Mouse (Mus musculus) layer of hippocampus, adult 18-20 months (tissue): ENCODE measurements around the gene Gsk3a. TPM values are rescaled to one million over a fixed set of nuclear protein-coding genes. Genes with fewer than 3 reads are reported as not detected.

Experiments used
- DNase-seq, 2 experiments: peaks; one replicate each; pipeline ENCODE4 v3.0.0; 2022; ENCODE audit warnings: low spot score in 2 of 2
- total RNA-seq, 2 experiments: library from RNA; stranded (reverse); gene quantifications; 2 replicates each; pipeline ENCODE4 v1.2.3; 2021

Gene Gsk3a
- total RNA-seq, 2 experiments from 2014 or later: 208 to 221 TPM

DNA sequence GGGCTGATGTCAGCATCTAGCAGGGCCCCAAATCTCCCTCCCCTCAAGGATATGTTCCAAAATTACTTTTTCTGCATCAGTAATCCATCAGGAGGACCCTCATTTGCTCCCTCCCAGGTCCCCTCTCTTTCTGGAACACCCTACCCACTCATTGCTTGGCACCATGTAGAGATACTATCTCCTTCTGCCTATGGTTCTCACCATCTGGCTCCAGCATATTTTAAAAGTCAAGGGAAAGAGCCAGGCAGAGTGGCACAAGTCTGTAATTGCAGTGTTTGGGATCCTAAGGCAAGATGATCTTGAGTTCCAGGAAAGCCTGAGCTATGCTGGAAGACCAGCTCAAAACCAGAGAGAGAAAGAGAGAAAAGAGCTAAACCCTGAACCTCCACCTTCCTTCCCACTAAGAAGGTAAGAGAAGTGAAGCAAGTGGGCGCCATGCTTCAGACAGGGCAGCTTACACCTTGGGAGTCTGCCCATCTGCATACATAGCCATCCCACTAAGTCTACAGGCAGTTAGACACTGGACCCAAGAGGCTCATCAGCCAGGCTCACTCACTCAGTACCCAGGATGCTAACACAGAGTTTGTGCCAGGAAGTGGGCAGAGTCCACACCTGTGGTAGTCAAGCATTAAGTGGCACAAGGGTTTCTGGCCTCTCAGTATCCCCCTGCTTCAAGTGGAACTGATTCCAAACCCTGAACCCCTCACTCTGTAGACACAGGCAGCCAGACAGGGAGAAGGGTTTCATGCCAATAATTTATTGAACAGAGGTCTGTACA is 9.9 kb downstream of the Gsk3a start:
- DNase-seq: peak in 1 of 2 experiments; percentile 66

DNA sequence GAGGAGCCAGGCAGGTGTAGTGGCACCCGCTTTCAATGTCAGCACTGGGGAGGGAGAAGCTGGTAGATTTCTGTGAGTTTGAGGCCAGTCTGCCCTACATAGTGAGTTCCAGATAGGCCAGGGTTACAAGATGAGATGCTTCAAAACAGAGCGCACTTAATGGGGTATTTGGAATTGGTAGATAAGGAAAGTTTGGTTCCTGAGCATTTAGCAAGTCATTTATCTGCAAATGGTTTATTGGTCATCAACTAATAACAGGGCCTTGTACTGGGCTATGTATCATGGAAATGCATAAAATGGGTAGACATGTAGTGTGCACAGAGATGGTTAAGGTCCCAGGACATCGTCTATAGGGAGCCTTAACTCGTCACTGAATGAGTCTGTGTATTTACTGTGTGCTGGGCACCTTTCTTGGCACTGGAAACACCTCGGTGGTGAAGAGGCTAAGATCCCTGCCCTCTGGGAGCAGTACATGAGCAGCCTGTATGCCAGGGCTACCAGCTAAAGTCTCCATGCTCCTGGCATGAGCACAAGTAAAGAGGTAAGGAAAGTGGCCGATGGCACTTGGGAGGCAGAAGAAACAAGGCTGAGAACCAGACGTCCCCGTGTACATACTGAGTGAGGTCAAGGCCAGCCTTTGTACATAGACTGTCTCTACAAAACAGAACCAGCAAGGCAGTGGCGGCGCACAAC is 15.2 kb downstream of the Gsk3a start:
- no peak for DNase-seq

DNA sequence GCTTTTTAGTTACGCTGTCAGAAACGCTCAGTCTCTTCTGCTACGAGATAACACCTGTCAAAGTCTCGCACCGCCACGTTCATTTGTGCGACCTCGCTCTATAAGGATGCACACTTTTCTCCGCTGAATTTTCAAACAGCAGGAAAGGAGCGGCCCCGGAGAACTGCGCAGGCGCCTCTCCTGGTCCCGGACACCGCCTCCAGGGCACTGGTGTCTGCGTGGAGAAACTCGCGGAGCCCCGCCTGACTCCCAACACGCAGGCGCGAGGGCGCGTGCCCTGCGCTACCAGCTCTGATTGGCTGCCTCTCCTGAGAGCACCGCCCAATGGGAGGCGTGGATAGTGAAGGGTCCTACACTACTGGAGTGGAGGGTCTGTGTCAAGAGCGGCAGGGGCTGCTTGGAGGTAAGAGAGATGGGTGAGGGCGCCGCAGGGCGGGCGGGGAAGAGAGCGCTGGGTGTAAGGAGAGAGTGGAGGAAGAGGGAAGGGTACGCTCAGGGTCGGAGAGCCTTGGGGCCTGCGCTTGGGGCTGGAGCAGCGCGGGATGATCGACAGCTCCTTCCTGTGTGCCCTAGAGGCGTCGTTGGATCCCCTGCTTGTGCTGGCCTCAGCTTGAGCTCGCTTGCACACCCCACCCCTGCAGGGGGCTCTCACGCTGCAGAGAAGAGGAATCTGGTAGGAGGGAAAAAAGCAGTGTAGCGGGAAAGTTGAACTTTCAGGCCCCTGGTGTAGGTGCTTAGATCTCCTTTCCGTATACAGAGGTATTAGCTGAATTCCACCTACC is 16.4 kb downstream of the Gsk3a start, which contains the start of gene Zfp526:
Gene Zfp526 (plus strand): TSS at position 324 of the 782 bp plus-strand sequence.
- peak; percentile 98 to 99 for DNase-seq

DNA sequence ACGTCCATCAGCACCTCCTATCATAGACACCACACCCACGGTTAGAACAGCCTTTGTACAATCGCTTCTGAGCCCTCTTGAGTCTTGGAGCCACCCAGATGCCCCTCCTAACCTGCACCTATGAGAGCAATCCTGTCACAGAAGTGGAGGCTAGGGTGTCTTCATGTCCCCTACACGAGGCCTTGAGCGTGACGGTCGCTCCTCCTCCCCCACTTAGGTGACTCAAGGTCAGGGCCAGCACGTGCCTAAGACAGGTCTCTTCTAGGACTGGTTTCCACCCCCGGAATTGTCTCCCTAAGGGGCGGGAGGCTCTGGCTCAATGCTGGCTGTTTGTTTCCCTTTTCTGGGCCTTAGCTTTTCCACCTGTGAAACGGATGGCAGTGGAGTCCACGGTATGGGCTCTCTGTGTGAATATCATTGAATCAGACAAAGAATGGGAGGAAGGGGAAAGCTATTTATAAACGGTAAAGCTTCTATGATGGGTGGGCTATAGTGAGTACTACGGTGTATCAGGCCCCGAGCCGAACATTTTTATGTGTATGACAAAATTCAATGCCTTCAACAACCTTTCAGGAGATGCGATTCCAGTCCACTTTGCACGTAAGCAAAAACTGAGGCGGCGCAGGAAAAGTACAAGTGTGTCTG is 17.1 kb downstream of the Gsk3a start, which contains the start of gene Dedd2:
Gene Dedd2 (minus strand): TSS at position 159 of the 645 bp plus-strand sequence.
- DNase-seq: no peak

DNA sequence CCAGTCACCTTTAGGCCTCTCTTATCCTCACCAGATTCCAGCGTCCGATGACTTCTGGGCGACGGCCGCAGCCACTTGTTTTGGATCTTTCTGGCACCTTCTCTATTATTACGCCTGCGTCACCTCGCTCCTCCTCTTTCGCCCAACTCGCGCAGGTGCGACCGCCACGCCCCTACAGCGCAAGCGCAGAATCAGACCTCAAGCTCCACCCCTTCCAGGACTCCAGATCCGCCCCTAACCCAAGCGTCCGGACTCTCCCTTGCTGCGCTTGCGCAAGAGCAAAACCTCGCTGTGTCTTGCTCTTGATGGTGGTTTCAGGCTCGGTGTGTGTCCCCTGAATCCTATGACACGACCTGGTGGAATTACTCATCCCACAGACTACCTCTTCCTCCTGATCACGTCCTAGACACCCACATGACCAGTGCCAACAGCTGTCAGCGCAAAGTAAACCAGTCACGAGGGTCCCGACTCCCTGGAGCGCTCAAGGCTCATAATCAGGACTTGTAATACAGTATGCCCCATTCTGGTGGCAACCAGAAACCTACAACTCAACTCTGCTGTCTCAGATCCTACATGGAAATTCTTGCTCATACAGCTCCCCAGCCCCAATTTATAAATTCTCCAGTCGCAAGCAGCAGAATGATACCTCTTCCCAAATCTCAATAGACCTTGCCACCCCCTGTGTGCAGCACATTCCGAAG is 17.7 kb downstream of the Gsk3a start:
- peak; percentile 95 to 97 for DNase-seq

DNA sequence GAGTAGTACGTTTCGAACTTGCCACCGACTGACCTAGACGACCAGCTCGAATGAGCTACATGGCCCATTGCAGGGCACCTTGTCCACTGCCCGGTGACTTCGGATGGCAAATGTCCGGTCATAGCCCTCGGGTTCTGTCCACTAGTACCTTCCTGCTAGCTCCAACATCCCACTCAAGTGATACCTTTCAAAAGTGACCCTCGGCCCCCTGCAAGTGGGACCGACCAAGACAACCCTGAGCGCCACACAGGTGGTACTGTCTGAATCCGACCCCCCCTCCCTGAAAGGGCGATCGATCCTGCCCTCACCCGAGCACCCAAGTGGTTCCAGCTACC is 18.3 kb downstream of the Gsk3a start:
- peak in 1 of 2 experiments; percentile 45 for DNase-seq

DNA sequence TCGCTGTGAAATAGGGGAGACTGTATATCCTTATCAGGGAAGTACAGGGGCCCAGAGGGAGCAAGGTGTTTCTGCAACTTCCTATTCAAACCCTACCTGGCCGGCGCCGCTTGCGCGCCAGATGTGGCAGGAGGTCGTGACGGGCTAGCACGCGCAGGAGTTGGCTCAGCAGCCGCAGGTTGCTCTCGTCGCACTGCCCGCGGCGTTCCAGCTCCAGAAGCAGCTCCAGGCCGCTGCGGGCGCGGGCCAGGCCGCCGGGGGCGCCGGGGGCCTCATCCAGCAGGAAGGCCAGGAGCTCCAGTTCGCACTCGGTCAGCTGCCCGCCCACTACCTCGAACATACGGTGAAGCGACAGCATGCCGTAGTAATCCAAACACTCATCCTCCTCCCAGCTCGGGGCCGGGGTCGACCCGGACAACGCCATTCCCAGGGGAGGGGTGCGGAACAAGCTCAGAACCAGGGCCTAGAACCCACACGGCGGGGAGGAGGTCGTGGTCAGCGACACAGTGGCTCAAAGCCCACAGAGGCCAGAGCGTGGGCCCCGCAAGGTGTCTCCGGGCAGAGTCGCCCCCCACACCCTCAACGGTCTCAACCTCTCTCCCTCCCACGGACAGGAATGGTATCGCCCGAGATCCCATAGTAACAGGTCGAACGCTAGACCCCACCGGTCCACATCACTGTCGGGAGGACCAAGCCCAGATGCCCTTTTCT is 18.8 kb downstream of the Gsk3a start:
- peak in 1 of 2 experiments; percentile 44 for DNase-seq

DNA sequence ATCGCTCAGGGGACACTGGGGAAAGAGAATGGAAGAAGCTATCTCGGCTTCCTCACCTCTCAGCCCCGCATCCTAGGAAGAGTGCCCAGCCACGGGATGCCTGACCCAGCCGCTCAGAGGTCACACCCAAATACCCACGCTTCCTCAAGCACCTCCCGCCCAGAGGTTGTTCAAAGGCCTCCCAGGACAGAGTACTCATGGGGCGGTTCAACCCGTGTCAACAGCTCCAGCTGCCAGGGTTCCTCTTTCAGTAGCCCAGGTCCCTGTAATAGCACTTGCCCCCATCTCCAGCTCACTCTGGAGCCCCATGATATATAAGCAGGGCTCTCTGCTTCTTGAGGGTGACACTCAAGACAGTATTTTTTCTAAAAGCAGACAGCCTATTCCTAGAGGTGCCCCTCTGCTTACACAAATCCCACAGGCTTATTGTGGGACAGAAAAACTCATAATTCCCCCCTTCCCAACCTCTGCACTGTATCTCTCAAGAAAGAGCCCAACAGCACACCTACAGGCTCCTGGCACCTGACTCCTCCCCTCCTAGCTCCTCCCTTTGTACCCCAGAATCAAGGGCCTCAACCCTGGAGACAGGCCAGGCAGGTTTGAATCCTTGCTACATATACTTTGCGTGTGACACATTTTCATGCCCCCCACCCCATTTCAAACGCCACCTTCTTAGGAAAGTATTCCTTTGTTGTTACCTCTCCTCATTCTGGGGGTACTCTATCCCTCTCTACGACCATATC is 19.8 kb downstream of the Gsk3a start:
- no peak for DNase-seq

DNA sequence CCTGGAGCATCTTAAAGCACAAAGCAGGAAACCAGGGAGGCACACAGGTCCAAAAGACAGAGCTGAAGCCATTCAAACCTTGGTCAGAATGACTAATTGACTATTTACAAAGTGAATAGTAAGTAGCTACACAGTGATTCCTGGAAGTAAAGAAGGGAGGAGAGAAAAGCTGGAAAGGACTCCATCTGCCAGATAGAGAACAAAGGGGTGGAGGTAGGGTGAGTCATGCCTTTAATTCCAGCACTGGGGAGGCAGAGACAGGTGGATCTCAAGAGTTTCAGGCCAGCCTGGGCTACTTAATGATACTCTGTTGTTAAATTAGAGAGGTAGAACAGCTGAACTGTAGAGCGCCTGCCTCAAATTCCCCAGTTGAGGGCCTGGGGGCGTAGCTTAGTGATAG is 23.5 kb downstream of the Gsk3a start:
- DNase-seq: no peak

DNA sequence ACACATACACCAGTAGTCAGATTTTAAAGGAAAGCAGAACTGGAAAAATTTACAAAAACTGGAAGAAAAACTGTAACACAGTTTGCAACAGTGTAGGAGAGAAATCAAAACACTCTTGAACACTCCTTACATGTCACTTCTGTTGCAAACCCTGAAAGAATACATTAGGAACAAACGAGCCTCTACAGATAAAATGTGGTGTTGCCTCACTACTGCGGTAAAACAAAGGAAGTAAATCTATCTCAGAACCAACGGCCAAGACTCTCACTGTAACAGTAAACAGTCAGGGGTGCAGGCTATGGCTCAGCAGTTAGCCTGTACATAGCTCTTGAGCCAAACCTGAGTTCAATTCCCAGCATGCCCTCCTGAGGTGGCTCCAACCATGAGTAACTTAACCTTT is 24.6 kb downstream of the Gsk3a start:
- DNase-seq: no peak

DNA sequence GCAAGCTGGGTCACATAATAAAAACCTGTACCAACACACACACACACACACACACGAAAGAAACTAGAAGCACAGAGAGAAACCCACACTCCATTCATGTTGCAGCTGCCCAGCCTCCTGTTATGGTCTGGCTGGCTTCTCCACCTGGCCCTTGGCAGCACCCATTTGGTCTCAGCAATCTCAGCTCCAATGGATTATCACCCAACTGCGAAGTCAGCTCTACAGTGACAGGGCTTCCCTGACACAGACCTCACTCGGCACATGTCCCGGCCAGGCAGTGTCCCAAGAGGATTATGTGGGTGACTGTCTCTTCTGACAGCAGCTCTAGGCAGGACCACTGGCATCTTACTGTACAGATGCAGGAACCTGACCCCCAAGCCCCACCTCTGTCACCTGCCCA is 27.2 kb downstream of the Gsk3a start:
- no peak for DNase-seq

DNA sequence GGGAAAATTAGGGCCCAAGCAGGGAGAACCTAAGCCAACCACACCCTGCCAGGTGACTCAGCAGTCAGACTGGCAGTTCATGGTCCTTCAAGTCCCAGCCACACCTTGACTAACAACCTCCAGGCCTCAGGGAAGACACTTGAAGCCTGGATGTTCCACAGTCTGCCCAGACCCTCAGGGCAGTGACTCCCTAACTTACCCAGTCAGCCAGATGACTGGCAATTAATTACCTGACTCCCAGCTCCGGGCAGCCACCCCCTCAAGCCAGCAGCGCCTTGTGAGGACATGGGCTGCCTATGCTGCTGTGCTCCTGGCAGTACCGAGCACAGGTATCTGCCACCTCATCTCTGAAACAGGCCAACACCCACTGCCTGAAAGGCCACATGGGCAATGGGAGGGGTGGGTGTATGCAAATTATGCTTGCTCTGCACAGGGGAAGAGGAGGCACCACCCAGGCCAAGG is 28.5 kb downstream of the Gsk3a start:
- no peak for DNase-seq

DNA sequence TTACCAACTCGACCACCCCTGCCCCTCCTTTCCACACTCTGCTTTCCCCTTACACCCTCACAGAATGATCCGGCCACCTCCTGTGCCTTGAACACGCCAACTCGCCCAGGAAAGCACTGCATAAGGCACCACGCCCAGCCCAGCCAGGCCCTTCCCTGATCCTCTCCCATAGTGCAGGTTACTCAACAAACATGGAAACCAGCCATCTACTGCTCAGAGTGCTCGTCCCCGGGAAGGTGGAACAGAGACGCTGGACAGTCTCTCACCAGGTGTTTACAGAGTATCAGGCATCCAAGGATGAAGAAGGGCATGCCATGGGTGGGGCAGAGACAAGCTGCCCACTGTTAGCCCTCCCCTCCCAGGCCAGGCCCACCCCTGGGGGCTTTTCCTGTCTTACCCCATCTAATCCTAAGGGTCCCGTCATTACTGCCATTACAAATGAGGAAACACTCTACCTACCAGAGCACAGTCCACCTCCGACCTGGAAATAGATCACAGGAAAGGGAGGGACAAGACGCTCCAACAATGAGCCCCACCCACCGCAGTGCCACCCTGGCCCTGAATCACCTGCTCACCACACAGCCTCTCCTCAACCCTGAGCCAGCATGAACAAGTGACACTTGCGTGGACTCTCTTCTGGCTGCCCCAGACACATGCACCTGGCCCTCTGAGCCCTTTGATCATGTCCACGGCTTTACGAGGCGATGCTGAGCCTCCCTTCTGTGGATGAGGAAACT is 31.4 kb downstream of the Gsk3a start:
- DNase-seq: no peak

DNA sequence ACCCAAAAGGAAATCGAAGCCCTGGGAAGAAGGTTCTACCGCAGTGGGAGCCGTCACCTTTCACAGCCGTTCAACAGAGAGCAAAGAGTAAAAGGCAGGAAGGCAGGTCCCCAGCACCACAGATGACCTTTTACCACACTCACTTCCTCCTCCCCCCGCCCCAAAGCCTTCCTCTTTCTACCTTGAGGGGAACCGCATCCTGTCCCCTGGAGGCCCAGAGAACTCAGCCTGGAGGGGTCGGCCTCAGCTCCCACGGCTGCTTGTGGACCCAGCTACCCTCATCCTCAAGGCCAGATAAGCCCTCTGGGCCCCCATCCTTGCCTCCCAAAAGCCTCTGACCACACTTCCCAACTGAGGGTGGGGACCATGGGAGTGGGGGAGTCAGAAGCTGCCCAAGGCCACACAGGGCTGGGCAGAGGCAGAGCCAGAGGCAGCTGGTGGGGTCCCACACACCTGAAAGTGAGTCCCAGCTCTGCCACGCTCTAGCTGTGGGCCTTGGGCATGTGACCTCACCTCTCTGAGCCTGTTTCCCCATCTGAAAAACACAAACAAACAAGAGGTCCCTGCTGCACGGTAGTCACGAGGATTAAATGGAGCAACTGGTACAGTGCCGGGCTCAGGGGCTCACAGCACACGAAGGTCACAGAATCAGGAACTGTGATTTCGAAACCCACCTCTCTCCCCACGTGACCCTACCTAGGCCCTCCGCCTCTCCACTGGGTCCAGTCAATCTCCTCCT is 32.1 kb downstream of the Gsk3a start:
- DNase-seq: no peak

DNA sequence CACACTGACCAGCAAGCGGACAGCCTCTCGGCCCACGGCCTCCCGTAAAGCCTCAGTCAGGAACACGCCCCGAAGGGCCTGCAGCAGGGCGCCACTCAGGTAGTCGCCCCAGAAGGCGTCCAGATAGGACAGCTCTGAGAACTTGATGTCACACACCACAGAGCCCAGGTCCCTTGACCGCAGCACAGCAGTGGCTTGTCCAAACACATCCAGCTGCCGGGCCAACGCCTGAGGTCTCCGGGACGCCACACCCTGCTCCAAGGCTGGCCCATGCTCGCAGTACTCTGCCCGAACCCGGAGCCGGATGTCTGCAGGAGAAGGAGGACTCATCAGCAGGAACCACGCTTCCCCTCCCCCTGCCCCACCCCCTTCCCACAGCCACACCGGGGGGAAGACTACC is 34.0 kb downstream of the Gsk3a start:
- no peak for DNase-seq

DNA sequence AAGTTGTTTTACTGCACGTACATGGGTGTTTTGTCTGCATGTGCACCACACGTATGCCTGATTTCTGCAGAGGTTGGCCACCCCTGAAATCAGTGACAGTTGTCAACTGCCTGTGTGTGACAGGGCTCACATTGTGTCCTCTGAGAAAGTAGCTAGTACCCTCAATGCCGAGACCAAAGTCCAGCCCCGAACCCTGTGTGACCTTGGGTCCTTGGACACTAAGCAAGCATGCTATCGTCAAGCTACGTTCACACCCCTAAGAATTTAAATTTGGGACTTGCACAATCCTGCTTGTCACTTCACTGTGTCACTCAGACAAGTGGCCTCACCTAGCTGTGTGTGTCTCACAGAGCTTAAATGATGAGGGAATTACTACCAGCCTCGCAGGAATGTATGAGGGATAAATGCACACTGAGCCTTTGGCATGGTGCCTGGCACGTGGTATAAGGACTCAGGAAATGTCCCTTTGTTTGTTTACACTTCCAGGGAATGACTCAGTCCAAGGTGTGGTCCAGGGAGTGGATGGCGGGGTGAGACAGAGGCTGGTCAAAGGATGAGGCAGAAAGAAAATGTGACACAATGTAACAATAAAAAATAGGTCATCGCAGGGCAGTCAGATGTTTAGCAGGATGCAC is 40.1 kb downstream of the Gsk3a start:
- no peak for DNase-seq

DNA sequence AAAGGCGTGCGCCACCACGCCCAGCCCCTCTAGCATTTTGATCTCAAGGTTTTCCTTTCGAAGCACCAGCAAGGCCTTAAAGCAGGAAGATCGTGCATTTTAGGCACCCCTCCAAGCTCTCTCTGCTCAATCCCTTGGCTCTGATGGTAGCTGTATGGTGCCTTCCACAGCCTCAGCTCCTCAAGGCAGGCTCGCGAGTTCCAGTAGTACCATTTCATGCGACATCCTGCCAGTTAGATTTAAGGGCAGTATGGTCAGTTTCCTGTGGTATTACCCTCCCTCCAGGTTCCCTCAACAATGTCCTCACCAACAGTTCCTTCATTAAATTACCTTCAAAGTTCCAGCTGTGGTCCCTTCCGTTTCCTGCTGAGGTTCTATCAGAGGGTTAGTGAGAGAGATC is 41.5 kb downstream of the Gsk3a start:
- DNase-seq: no peak
